Mouse (Mus musculus) left cerebral cortex, adult 2 months (tissue): ENCODE results near the gene Gss. TPM values are rescaled to one million over a fixed set of nuclear protein-coding genes. Genes with fewer than 3 reads are reported as not detected.
"Not testable (repeated sequence)": the region's sequence is repeated elsewhere in the genome, so short reads cannot be mapped to it uniquely, and the experiment has no call there.

ENCODE experiments used
- DNase-seq, 2 experiments: peaks; one replicate each; pipeline ENCODE4 v3.0.0; 2021 to 2022; ENCODE audit warnings: low spot score in 2 of 2, mixed read lengths in 1 of 2; ENCODE audit errors: extremely low spot score in 1 of 2
- H3K27ac ChIP-seq: fragments of 200-600 bp; 2 replicates; pipeline ENCODE4 v1.8.1; 2022
- H3K4me3 ChIP-seq: fragments of 200-600 bp; 2 replicates; pipeline ENCODE4 v1.8.1; 2022
- CTCF ChIP-seq: fragments of 200-600 bp; IDR thresholded peaks from 2 replicates; pipeline ENCODE4 v1.8.1; 2022; ENCODE audit warnings: antibody characterized with exemption, mild to moderate bottlenecking, moderate library complexity
- intact Hi-C: fragments of 180-260 bp; cut with DNase I; formaldehyde crosslinking; loops from one replicate; pipeline ENCODE4 v1.15.1; 2025
- total RNA-seq, 2 experiments: library from RNA; stranded (reverse); gene quantifications; 2 replicates each; pipeline ENCODE4 v1.2.3; 2021

The Gss gene
- total RNA-seq, 2 experiments from 2014 or later = 14.8 to 14.9 TPM

GRCm38 (mm10) chr2:155567751-155568150 is 24.9 kb downstream of the Gss start:
- intact Hi-C loops = no loop called here
- no peak for DNase-seq

DNA sequence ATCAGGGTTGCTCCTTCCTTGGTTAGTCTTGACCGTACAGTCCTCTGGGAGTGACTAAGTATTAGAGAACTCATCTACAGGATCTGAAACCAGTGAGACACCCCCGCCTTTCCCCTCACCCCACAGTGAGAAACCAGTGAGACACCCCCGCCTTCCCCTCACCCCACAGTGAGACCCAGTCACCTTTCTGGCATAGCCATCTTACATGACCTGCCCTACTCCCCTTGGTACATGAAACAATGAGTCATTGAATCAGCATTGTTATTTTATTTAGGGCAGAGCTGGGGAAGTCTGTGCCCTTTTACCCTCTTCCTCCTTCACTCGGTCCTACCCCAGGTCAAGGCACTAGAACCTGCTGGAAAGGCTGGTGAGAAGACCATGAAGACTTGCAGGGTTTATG is 29.7 kb downstream of the Gss start:
- TF ChIP-seq CTCF = no peak
- H3K27ac ChIP-seq = no peak overlapping the region
- DNase-seq = no peak
- H3K4me3 ChIP-seq = no peak overlapping the region
- intact Hi-C loops = no loop called here

More at GRCm38 (mm10) chr2:155567751-155568150, 24.9 kb downstream of the Gss start:
- no peak overlapping the region for H3K27ac ChIP-seq
- no peak overlapping the region for H3K4me3 ChIP-seq
- TF ChIP-seq CTCF = no peak

DNA sequence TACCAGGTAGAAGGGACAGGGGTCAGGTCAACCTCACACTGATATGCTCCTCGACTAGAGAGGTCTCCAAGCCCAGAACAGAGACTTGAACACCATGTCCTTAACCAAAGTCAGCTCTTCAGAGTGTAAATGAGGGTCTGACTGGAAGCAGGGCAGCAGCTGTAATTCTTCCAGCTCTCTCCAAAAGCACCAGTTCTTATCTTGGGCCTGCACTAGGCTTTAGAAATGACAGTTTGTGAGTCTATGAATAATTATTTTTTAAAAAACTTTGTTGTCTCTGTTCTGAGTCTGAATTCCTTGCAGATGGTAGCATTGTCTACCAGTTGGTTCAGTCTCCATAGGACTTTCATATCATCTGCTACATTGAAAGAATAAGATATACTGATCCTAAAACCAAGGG is 30.4 kb downstream of the Gss start:
- intact Hi-C loops = no loop called here
- no peak for TF ChIP-seq CTCF
- no peak overlapping the region for H3K4me3 ChIP-seq
- no peak overlapping the region for H3K27ac ChIP-seq
- DNase-seq = no peak

- DNase-seq = no peak
- Histone ChIP-seq H3K27ac (no peak overlapping the region), H3K4me3 (no peak overlapping the region)
- intact Hi-C loops = no loop called here
- no peak for TF ChIP-seq CTCF
These were observed 38.1 kb downstream of the Gss start for GRCm38 (mm10) chr2:155554426-155554985.

DNA sequence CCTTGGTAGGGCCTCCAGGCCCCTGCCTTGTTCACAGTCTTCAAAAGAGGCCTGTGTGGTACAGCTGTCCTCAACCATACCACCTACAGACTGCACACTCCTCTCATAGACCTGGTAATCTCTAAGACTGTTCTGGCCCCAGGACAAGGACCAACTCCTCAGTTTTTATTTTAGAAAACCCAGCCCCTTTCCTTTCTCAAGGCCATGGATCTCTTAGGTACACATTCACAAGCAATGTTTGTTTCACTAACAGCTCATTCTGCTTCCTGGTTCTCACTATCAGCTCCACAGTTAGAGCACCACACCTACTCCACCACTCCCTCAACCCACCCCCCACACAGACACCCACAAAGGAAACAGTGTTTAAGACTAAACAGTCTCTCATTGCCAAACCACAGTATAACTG is 39.7 kb downstream of the Gss start:
- intact Hi-C loops = no loop called here
- TF ChIP-seq CTCF = no peak
- Histone ChIP-seq H3K27ac (no peak overlapping the region), H3K4me3 (no peak overlapping the region)
- DNase-seq = no peak

DNA sequence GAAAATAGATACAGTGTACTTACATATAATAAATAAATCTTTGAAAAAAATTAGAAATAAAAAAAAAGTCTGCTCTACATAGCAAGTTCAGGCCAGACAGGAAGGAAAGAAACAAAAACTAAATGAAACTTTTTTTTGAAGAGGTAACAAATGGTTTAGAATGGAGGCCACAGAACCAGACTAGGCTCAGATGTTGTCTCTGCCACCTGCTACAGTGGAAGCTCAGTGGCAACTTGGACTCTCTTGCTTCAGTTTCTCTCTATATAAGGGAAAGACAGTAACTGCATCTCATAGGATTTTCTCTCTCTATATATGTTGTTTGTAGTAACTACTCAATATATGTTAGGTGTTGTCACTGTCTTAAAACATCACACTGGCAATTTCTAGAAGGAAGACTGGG is 40.3 kb downstream of the Gss start:
- Histone ChIP-seq H3K27ac (no peak overlapping the region), H3K4me3 (no peak overlapping the region)
- intact Hi-C loops = no loop called here
- TF ChIP-seq CTCF = no peak
- DNase-seq = no peak

DNA sequence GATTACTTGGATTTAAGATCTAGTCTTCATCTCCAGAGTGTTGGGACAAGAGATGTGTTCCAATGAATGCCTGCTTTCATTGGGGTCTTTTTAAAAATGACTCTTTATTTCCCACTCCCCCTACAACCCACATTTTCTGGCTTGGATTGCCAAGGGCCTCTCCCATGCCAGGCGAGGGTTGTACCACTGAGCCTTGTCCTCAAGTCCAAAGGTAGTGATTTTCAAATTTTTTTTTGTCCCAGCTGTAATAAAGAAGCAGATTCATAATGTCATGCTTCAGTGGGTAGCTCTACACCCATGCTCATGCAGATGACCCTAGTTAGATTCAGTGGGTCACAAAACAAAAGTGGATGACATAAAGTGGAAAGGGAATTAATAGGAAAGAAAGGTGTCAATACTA is 45.7 kb downstream of the Gss start:
- Histone ChIP-seq H3K4me3 (no peak overlapping the region), H3K27ac (no peak overlapping the region)
- no peak for TF ChIP-seq CTCF
- intact Hi-C loops = no loop called here
- DNase-seq = no peak

GRCm38 (mm10) chr2:155540822-155541458 is 51.7 kb downstream of the Gss start:
- no peak for TF ChIP-seq CTCF
- peak overlapping the region; percentile 26 for H3K27ac ChIP-seq
- no peak for DNase-seq
- intact Hi-C loops = no loop called here
- H3K4me3 ChIP-seq = no peak overlapping the region

DNA sequence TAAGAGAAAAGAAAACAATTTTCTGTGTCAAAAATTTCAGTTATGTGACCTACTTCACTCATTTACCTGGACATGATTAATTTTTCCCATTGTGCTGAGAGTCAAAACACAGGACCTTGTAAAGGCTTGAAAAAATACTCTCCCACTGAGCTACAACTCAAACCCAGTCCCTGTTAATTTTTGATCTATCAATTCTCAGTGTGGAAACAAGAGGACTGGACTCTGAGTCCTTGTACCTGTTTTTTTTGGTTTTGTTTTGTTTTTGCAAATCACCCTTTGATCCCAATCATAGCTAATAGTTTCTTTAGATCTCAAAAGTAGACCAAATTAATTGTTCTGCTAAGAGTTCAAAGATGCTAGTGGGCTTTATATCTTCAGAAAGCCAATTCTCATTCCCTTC is 52.9 kb downstream of the Gss start:
- intact Hi-C loops = loop anchor here (2.0 kb wide), 1 partner anchor 21 kb away; the partner anchor contains the start of gene Ggt7
- no peak for TF ChIP-seq CTCF
- Histone ChIP-seq H3K27ac (no peak overlapping the region), H3K4me3 (no peak overlapping the region)
- DNase-seq = no peak

- DNase-seq = not testable (repeated sequence)
These were observed 54.0 kb downstream of the Gss start for GRCm38 (mm10) chr2:155538463-155539057.

DNA sequence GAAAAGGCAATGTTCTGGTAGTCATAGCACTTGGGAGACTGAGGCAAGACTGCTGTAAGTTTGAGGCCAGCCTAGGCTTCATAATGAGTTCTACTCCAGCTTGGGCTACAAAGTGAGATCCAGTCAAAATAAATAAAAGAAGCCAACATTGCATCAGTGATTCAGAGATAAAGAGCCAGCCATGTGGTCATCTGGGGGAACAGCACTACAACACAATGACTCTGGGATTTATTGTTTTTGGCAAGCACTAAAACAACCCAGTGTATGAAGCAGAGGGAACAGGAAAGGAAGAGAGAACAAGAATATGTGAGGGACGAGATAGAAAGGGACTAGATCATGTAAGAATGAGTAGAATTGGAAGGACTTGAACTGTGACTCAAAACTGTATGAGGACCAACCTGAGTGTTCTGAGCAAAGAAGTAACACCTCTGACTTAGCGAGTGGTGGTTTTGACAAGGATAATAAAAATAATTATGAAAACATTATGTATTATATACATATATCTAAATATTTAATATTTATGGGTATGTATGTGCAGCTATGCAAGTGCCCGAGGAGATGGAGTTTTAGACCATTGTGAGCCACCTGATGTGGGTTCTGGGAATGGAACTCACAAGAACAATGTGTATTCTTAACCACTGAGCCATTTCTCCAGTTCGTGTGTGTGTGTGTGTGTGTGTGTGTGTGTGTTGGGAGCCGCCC is 54.7 kb downstream of the Gss start:
- DNase-seq = no peak
- TF ChIP-seq CTCF = no peak
- intact Hi-C loops = loop anchor here (2.0 kb wide), 1 partner anchor 19 kb away; the partner anchor contains the start of gene Ggt7
- Histone ChIP-seq H3K27ac (no peak overlapping the region), H3K4me3 (no peak overlapping the region)

More at GRCm38 (mm10) chr2:155538463-155539057, 54.0 kb downstream of the Gss start:
- H3K4me3 ChIP-seq, H3K27ac ChIP-seq: not testable (repeated sequence)
- intact Hi-C loops = loop anchor here (2.0 kb wide), 1 partner anchor 20 kb away; the partner anchor contains the start of gene Ggt7

GRCm38 (mm10) chr2:155536292-155536691 is 56.3 kb downstream of the Gss start:
- no peak overlapping the region for H3K27ac ChIP-seq
- intact Hi-C loops = no loop called here
- no peak for DNase-seq
- TF ChIP-seq CTCF = no peak
- no peak overlapping the region for H3K4me3 ChIP-seq
